Mouse (Mus musculus) bone marrow, adult 2 months (tissue): Measurements from ENCODE around the gene Map3k6.

Experiments used
- CTCF ChIP-seq: fragments of 200-500 bp; IDR thresholded peaks from 2 replicates; pipeline ENCODE4 v1.5.1; 2011; ENCODE audit warnings: low read length, control low read depth; ENCODE audit not compliant: control insufficient read depth, insufficient read depth
- POLR2A ChIP-seq: fragments of 200-500 bp; IDR thresholded peaks from 2 replicates; pipeline ENCODE4 v1.6.1; 2011; ENCODE audit warnings: low read depth, mild to moderate bottlenecking, control low read depth, low read length, borderline replicate concordance; ENCODE audit not compliant: control insufficient read depth

DNA sequence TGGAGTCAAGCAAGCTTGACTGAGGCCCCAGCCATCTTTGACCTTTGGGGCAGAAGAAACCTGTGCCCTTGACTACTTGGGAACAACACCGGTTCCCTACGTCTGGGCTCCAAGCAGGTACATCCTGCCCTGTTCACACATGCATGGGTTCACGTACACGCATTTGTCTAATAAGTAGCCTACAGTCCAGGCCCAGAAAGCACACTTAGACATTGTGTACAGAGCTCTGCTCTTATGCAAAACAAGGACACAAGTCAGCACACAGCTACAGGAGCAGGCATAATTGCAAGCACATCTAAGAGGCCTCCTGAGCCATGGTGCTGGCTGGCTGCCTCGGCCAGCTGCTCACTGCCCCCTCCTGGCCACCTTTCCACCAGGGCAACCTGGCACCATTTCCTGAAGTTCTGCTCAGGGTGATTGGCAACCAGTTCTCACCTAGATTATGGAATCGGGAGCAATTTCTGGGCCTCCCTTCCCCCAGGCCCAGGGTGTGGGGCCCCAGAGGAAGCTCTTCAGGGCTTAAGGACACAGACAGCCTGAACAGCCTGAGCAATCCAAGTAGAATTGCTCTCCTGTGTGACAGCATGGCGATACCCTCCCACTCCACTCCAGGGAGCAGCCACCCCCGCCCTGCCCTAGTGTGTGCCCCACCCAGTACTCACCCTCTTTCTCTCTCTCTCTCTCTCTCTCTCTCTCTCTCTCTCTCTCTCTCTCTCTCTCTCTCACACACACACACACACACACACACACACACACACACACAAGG, 39.4 kb upstream of the Map3k6 start:
- TF ChIP-seq POLR2A: no peak
- peak; percentile 84 for TF ChIP-seq CTCF
